Mouse (Mus musculus): ENCODE results near the gene Gimap5.

GRCm38 (mm10) chr6:48747091-48747966, 1.3 kb downstream of the Gimap5 start:
- TF ChIP-seq CTCF (IDR thresholded peaks at IDR 0.05; ENCODE audit: control insufficient read depth, insufficient read depth, low read length) (no peak), POLR2A (IDR thresholded peaks at IDR 0.05; ENCODE audit: borderline replicate concordance, control insufficient read depth, low read depth, low read length) (no peak)
